Mouse (Mus musculus) kidney, postnatal 4 days (tissue): ENCODE results near the gene Gpr137.

Experiments used
- DNase-seq, 2 experiments: peaks; one replicate each; pipeline ENCODE4 v3.0.0; 2021; ENCODE audit warnings: mixed read lengths in 2 of 2

Gpr137 gene

DNA sequence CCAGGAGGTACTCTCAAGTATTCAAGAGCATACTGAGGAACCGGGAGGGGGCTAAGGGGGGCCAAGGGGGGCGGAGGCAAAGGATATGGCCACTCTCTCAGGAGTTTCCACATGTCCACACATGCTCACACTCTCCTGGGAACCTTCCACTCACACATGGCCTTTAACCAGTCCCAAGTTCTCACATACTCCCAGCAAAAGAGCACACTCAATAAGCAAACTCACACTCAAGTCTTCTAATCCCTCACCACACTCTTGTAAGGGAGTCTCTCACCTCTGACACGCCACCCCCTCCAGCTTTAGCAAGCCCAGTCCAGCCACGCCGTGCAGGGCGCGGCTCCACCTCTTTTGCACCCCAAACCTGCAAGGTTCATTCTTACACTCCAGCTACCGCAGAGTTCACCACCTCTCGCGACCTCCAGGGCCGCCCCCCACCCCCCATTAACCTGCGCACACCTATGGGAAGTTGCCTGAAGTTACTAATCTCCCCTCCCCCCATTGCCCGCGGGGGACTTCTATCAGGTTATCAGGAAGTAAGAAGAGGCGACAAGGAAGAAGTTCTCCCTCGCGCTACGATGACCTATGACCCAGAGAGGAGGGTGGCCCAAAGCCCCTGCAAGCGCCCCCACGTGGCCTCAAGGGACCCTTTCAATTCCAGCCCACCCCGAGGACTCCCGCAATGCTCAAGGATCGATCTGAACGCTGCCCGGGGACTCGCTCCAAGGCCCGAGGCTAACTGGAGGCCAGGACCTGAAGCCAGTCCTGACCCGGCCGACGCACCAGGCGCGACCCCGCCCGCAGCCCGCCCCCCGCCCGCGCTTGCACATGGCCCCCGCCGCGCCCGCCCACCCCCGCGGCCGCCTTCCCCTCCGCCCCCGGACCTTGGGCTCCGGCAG, 21.3 kb downstream of the Gpr137 start:
- DNase-seq, result peak in 1 of 2 experiments; percentile 64

DNA sequence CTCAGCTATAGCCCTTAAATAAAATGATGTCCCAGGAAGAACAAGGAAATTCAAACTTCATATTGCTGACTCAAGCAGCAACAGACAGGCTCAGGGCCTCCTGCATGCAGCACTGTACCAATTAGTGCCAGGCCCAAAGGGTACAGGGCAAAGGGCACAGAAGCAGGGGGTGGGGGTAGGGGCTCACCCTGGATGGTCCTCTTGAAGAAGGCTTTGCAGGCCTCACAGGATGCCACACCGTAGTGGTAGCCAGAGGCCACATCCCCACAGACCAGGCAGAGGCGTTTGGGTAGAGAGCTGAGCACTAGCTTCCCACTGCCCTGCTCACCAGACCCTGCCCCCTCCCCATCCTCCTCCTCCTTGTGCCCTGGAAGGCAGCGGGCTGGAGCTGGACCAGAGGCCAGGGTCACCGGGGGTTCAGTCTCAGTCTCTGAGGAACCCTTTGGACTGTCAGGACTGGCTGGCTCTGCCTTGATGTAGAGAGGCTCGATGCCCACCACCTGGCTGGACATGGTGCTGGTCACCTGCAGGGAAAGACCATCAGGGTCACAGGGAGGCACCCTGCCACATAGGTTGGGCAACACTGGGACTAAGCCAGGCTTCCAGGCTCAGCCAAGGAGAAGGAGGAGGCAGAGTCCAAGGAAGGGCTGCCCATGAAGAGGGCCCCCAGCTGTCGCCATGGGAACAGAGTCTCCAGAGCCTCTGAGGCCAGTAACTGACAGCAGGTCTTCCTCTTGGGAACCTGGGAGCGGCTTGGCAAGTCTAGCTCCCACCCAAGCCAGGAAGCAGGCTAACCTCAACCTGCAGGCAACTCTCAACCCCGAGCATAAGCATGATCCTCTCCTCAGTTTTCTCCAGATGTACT, 22.2 kb downstream of the Gpr137 start:
- DNase-seq, result peak; percentile 68 to 80

DNA sequence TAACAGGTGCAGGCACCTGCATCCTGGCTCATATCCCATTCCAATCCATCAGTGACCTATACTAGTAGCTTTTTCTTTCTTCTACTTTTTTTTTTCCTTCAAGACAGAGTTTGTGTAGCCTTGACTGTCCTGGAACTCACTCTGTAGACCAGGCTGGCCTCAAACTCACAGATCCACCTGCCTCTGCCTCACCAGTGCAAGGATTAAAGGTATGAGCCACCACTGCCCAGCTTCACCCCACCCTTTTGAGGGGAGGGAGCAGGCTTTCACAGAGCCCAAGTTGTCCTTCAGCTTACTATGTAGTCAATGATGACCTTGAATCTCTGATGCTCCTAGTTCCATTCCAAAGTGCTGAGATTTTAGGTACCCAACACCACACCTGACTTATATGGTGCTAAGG, 22.8 kb downstream of the Gpr137 start:
- DNase-seq, result no peak

DNA sequence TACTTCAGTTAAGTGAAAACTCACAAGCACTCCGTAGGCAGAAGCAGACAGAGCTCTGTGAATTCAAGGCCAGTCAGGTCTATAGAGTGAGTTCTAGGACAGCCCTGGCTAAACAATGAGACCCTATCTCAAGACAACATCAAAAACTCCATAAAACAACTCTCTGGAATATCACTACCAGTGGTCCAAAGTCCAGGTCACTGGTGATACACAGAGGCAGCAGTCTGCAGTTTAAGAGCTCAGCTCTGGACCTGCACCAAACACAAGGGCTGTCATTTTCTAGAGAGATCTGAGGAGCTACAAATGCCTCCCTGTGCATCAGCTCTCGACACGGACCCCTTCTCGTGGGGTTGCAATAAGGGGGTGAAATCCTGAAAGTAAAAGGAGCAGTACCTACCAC, 24.0 kb downstream of the Gpr137 start:
- no peak for DNase-seq

DNA sequence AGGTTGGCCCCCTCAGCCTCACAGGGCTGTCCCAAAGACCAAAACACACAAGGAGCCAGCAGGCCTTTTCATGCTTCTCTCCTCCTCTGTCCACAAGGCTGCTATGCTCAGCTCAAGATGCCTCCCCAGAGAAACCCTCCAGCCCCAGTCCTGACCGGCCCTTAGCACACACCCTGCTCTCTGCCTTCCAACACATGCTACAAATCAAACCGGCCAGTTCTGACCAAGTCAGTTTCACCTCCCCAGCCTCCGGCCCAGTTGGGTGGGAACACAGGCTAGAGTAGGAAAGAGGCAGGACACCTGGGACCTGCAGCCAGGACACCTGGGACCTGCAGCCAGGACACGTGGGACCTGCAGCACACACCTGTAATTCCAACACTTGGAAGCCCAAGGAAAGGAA, 25.8 kb downstream of the Gpr137 start:
- DNase-seq, result no peak

DNA sequence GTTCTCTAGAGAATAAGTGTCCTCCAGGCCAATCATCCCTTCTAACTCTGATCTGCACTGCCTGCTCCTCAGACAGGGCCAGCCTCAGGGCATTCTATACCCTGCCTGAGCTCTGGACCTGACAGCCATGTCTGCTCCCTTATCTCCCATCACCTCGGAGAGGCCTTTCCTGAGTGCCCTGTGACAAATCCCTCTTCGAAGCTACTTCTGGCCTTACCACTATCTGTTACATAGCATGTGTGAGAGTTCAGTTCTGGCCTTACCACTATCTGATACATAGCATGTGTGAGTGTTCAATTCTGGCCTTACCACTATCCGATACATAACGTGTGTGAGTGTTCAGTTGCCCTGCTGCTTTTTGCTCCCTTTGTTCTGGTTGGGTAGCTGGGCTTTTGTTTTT, 27.0 kb downstream of the Gpr137 start:
- no peak for DNase-seq

DNA sequence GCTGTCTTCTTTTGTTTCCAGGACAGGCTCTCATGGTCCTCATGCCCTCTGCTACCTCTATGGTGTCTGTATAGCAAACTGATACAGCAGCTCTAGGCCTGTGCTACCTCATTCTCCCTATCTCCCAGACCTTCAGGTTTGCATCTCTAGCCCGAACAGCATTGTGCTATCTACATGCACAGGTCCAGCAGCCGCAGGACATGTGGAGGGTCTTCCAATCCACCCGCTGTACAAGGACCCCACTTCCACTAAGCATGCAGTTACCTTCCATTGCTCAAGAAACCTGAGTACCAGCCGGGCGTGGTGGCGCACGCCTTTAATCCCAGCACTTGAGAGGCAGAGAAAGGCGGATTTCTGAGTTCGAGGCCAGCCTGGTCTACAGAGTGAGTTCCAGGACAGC, 27.7 kb downstream of the Gpr137 start:
- no peak for DNase-seq

DNA sequence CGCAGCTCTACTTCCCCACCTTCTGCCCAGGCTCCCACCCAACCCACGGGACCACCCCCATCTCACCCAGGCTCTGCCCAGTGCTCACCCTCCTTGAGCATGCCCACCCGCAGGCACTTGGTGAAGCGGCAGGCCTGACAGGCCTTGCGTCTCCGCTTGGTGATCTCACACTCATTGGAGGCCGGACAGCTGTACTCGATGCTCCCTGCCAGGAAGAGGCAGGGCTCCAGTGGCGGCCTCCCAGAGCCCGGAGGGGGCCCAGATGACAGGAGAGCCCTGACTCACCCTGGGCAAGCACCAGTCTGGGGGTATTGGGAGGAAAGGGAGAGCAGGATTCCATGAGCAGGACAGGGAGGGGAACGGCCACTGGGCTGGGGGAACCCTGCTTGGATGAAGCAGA, 28.3 kb downstream of the Gpr137 start:
- no peak for DNase-seq

DNA sequence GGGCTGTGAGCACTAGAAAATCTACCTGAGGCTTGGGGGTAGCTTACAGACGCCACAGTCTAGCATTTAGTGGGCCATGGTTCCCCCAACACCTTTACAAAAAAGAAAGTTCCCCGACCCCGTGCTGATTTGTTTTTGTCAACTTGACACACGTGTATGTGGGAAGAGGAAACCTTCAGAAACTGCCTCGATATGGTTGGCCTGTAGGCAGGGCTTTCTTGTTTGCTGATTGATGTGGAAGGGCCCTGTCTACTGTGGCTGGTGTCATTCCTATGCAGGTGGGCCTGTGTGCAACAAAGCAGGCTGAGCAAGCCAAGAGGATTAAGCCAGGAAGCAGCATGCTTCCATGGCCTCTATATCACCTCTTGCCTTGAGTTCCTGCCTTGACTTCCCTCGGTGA, 29.2 kb downstream of the Gpr137 start:
- DNase-seq, result no peak

DNA sequence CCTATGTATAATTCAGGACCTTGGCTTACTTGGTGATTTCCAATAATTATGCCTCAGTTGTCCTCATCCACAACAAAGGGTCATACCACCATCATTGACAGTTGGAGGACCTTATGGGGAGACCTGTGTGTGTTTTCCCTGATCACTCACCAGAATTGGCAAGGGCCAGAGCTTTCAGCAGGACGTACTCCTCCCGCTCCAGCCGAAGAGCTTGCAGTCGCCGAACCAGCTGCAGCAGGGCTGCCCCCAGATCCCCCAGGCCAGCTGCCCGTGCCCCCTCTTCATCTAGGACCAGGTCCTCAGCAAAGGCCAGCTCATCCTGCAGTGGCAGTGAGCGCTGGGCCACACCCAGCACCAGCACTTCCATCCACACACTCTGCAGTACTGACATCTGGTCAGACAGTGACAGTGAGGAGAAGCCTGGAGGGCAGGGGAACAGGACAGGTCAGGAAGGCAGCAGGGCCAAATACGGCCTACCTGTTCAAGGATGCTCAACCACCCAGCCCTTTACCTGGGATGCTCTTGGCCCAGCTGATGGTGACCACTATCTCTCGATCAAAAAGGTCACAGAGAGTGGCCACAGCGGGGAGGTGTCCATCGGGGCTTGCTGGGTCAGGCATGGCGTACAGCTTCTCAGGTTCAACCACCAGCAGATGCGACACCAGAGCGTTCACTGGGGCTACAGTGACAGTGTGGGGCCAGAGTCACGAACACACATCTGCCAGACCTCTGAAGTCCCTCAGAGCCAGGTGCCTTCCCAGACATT, 29.9 kb downstream of the Gpr137 start:
- DNase-seq, result no peak

DNA sequence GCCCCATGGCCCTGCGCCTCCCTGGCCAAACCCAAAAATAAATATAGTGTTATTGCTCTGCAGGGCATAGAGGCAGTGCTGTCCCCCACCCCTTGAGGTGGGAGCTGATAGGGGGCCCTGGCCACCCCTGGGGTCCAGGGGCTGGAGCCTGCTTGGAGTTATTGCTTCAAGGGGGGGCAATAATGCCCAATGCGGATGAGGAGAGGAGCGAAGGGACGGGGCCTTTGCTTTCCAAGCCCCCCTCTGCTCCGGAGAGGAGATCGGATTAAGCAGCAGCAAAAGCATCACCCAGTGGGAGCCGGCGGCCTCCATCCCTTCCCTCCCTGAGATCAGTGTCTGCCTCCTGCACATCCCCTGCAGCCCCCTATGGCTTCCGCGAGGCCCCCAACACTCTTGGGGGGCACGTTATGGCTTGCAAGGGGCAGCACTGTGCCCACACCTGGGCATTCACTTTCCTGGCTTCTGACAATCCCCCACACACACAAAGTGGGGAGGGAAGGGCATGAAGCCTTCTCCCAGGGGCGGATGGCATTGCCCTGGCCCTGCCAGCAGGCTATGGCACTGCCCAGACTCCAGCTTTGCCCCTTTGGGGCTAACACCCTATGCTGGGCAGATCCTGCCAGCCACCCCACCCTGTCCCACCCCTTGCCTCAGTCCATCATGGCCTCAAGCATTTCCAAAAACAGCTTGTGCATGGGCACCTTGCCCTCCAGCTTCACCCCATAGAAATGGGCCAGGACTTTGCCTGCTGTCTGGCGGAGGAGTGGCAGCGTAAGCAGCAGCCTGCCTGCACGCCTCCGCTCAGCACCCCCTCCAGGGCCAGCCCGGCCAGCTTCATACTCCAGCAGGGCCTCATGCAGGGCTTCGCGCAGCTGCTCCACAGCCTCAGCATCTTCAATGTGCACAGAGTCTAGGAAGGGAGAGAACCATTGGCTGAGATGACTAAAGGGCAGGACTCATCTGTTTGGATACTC, 30.9 kb downstream of the Gpr137 start:
- no peak for DNase-seq

DNA sequence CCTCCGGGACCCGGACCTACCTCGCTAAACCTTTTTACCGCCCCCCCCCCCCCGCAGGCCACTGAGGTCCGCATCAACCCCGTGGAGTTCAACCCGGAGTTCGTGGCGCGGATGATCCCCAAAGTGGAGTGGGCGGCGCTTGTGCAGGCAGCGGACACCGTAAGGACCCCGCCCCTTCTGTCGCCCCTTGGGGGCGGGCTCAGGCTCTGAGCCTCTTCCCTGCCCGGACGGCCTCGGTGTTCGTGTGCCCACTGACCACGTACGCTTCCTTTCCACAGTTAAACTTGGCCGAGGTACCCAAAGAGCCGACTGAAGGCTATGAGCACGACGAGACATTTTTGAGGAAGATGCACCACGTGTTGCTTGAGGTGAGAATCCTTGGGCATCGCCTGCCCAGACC, 32.0 kb downstream of the Gpr137 start:
- DNase-seq, result peak; percentile 69 to 82

DNA sequence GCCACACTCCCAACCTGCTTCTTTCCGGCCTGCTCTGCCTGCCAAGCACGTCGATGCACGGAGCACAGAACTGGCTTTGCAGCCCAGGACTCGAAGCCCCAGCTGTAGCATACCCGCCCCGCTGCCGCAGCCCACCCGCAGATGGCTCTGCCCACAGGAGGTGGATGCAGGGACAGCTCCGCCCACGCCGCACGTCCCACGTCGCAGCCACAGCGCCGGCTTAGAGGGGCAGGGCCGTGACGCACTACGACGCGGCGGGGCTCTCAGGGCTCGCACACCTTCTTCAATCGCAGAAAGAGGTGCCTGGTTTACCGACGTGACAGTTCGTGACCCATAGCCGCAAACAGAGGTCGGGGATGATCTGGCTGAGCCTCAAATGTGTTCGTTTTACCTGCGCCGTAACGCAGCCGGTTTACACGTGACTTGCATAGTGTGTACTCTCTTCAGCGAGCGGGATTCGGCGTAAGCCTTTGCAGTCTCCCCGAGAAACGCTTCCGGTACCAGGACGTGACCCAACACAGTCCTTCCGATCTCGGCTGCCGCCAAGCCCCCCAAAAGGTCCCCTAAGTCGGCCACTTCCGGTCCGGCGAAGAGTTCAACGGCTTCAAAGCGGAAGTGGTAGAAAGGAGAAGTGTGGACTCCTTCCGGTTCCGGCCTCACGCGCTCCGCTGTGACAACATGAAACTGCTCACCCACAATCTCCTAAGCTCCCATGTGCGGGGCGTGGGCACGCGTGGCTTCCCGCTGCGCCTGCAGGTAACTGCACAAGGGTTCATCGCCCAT, 32.6 kb downstream of the Gpr137 start, which contains the start of the genes Trmt112 and Prdx5:
TSS of gene Trmt112 (plus strand) at position 192 of the 783 bp plus-strand sequence.
TSS of gene Prdx5 (minus strand) at position 600 of the 783 bp plus-strand sequence.
- DNase-seq, result peak; percentile 93 to 97

DNA sequence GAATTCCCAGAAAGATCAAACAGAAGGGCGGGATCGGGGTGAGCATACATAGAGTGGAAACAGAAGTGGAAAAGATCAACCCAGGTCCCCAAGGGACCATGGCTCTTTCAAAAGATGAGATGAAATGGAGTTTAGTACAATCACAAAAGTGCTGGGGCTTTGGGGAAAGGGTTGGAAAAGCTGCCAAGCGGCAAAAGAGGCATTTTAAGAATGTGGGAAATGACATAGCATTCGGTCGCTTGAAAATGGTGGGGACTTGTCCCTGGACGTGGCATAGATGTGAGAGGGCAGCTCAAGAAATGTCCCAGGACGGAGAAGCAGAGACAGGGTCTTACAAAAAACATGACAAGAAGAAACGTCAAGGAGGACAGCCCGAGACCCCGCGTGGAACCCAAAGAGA, 33.3 kb downstream of the Gpr137 start:
- DNase-seq, result peak in 1 of 2 experiments; percentile 42

DNA sequence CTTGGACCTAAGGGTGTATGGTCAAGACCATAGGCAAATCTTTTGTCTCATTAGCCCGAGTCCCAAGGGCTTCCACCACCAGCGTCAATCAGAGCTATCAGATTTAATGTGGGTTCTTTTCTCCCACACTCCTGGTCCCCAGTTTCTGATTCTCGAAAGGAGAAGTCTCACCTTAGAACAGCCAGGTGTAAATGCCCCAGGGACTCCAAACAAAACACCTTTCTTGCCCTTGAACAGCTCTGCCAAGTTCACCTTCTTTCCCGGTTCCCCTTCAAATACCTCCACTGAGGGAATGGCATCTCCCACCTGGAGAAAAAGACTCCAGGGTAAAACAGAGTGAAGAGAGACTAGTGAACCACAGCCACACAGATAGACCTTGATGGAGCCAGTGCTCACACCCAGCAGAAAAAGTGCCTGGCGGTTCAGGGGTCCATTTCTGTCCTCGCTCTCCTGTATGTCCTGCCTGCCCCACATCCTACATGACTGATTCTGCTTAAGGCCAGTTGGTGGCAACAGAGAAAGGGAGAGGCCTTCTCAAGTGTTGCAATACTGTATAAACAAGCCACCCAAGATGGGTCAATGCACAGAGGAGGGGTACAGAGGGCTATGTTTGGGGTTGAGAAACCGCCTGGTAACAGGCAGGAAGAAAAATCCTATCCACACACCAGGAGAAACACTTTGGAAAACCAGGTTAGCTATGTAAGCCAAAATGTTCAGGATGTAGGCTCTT, 34.3 kb downstream of the Gpr137 start:
- no peak for DNase-seq

DNA sequence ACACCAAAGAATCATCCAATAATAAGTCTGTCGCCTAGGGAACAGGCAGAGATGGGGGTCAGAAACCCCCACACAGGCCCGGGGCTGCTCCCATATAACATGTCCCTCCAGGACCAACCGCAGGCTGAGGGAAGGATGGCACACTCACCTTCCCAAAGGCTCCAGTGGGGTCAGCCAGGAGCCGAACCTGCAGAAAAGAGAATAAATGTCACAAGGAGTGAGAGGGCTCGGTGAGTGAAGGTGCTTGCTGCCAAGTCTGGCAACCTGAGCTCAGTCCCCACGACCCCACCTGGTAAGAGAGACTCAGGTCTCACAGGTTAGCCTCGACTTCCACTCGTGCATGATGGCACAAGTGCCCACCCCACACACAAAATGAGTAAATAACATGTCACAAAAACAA, 35.2 kb downstream of the Gpr137 start:
- no peak for DNase-seq

DNA sequence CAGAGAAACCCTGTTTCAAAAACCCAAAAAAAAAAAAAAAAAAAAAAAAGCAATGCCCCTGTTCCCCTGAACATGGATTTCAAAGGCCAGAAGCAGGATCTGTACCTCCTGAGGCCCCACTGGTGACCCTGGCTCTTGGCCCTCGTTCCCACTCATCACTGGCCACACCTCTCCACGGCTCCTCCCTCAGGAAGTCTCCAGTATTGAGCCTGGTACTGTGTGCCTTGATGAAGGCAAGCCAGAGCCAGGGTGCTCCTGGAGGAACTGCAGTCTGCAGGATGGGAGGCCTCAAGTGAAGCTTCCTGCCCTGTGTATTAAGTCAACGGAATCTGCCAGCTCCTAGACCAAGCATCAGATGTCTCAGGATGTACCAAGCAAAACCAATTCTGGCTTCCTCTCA, 36.1 kb downstream of the Gpr137 start:
- DNase-seq, result no peak

DNA sequence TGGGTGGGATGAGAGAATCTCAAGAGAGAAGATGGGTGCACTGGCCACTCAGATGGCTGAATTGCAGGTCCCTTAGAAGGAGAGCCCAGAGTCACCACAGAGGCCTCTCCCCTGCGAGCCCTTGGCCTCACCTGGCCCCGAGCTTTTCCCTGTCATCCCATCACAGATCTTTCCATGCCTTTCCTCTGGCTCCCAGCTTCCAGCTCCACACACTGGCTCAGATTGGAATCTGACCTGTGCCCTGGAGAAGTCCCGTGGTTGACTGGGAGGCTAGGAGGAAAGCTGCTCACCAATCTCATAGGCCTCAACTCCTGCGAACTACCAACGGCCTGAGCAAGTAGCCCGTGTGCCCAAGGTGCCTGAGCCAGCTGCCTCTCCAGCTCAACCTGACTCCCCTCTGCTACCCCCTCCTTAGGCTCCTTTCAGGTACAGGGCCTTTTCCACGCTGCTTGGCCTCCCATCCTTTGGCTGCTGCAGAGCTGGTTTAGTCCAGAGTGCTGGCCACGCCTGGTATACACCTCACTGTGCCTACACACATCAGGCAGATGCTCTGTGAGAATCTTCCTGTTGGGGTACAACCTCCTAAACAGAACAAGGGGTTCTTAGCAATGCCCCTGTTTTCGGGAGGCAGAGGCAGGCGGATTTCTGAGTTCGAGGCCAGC, 36.7 kb downstream of the Gpr137 start:
- no peak for DNase-seq

DNA sequence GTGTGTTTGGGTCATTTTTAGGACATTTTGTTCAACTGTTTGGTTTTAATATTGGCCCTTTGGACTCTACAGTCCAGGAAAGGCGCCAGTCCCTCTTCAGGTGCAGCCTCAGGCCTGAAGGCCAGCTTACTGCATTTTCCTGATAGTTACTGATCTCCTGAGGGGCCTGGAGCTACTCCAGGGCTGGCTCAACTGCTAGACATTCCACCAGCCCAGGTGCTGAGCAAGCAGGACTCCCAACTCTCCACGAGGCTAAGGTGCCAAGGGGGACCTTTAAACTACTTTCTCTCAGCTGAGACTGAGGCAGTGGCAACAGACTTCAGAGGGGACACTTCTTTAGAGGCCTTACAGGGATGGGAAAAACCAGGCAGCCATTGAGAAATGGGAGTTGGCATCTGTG, 37.4 kb downstream of the Gpr137 start:
- peak in 1 of 2 experiments; percentile 53 for DNase-seq

DNA sequence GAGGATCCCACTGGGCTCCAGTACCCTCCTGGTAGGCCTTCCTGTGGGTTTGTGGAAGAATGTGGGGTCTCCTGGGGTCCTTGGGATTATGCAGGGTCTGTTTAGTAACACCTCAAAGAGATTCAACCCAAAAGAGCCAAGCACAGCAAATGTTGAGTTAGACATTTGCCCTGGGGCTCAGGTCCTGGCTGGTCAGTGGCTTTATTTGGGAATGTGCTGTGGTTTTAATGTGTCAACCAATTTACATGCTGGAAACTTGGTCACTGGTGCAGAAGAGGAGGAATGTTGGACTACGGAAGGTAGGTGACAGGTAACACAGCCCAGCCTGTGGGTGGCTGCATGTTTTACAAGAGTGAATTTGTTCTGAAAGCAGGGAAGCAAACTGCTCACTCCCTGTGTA, 39.2 kb downstream of the Gpr137 start:
- no peak for DNase-seq
